Mouse (Mus musculus) megakaryocyte, embryonic 14.5 days (primary cell): ENCODE measurements around the gene Zfp385a.

Experiments used
- FLI1 ChIP-seq: IDR thresholded peaks from 2 replicates; pipeline ENCODE4 v1.6.1; 2012; ENCODE audit warnings: low read length, inconsistent platforms, mixed read lengths
- GATA1 ChIP-seq: IDR thresholded peaks from 3 replicates; pipeline ENCODE4 v1.6.1; 2012; ENCODE audit warnings: mixed read lengths, low read length, inconsistent platforms, borderline replicate concordance

DNA sequence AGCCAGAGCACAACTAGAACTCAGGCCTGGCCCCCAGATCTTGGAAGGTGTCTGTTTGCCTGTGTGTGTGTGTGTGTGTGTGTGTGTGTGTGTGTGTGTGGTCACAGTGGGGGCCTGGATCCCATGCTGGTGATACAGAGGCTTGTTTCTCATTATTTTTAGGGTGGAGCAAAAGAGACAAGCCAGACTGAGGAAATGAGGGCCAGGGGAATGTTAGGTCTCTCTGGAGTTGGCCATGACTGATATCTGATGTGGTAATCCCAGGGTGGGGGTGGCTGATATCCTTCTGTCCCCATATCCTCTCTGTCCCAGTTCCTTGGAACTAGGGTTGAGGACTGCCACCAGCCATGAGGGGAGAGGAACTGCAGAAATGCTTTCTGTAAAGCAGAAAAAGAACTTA is 22.8 kb downstream of the Zfp385a start:
- TF ChIP-seq GATA1, result no peak; the same call in 2 of the 3 replicates
- TF ChIP-seq FLI1, result no peak
